ENCODE assay signal across 8 mouse cellular contexts in genomic region chr15:79109321-79109934, GRCm38 (mm10). TPM values are rescaled to one million over a fixed set of nuclear protein-coding genes. Genes with fewer than 3 reads are reported as not detected.
DNase-seq lines count a peak whose midpoint lies in the region; ATAC-seq and TF ChIP-seq lines count a peak whose summit lies in the region.

No protein-coding gene starts in this region.

- peak overlapping the region; percentile 80 for H3K4me2 ChIP-seq in lung, embryonic 16.5 days (ENCODE audit: low read depth, low read length)
- H3K4me2 ChIP-seq in stomach, embryonic 15.5 days: peak overlapping the region; percentile 95

- peak overlapping the region; percentile 94 for H3K4me3 ChIP-seq in testis, adult 2 months (ENCODE audit: control insufficient read depth, low read depth, low read length)
- peak overlapping the region; percentile 87 for H3K4me3 ChIP-seq in lung, embryonic 16.5 days (ENCODE audit: low read length)
- H3K4me3 ChIP-seq in stomach, embryonic 15.5 days (replicated peaks): peak overlapping the region; percentile 95

- H3K4me1 ChIP-seq in testis, adult 2 months (ENCODE audit: control insufficient read depth, insufficient read depth, low read length): peaks cover 22% of the 10 kb centered on the region
- H3K4me1 ChIP-seq in lung, embryonic 16.5 days (replicated peaks; ENCODE audit: control insufficient read depth, insufficient read depth, low read length): peaks cover 20% of the 10 kb centered on the region
- H3K4me1 ChIP-seq in stomach, embryonic 15.5 days: peaks cover 29% of the 10 kb centered on the region

- WGBS in lung, embryonic 16.5 days: under 1% methylated on average over 46 of the region's 46 CpGs
- under 1% methylated on average over 46 of the region's 46 CpGs for WGBS in stomach, embryonic 15.5 days

- no peak; the same call in 1 of the 2 replicates for TF ChIP-seq POLR2A in testis, adult 2 months (IDR thresholded peaks at IDR 0.05; ENCODE audit: control insufficient read depth, low read depth, low read length)

- no peaks in the 10 kb centered on the region for H3K36me3 ChIP-seq in testis, adult 2 months (ENCODE audit: control insufficient read depth, insufficient read depth, low read length)
- H3K36me3 ChIP-seq in lung, embryonic 16.5 days (ENCODE audit: control insufficient read depth, insufficient read depth, low read length): peaks cover 4% of the 10 kb centered on the region; the same call in 1 of the 2 replicates
- no peaks in the 10 kb centered on the region for H3K36me3 ChIP-seq in stomach, embryonic 15.5 days

- peak; percentile 58 for DNase-seq in cerebellum, adult 9-11 months
- DNase-seq in cerebellum, adult 9-10 months: no peak
- no peak for DNase-seq in testis, postnatal 14 days (ENCODE audit: low spot score)
- DNase-seq in heart, postnatal 4 days: peak; percentile 61
- DNase-seq in adrenal gland, postnatal 14 days: no peak

- H3K27me3 ChIP-seq in testis, adult 2 months (ENCODE audit: control insufficient read depth, insufficient read depth, low read length): no peaks in the 10 kb centered on the region
- no peaks in the 10 kb centered on the region for H3K27me3 ChIP-seq in lung, embryonic 16.5 days (ENCODE audit: control insufficient read depth, insufficient read depth, low read depth, low read length)
- no peaks in the 10 kb centered on the region for H3K27me3 ChIP-seq in stomach, embryonic 15.5 days (replicated peaks)

- no peak for TF ChIP-seq CTCF in testis, adult 2 months (IDR thresholded peaks at IDR 0.05; ENCODE audit: control insufficient read depth, insufficient read depth, insufficient replicate concordance, low read depth, low read length)

- ATAC-seq in lung, embryonic 16.5 days (ENCODE audit: low read depth): no peak; the same call in 1 of the 2 replicates
- ATAC-seq in stomach, embryonic 15.5 days (ENCODE audit: insufficient read depth, low FRiP score, low read depth): peak; percentile 51

- peak overlapping the region; percentile 91 for H3K9ac ChIP-seq in lung, embryonic 16.5 days (ENCODE audit: low read length)
- peak overlapping the region; percentile 96 for H3K9ac ChIP-seq in stomach, embryonic 15.5 days

- H3K9me3 ChIP-seq in lung, embryonic 16.5 days (ENCODE audit: control insufficient read depth, low read length): no peaks in the 10 kb centered on the region
- no peaks in the 10 kb centered on the region for H3K9me3 ChIP-seq in stomach, embryonic 15.5 days

- H3K27ac ChIP-seq in testis, adult 2 months (ENCODE audit: control insufficient read depth, insufficient read depth, low read depth, low read length): peak overlapping the region; percentile 90
- H3K27ac ChIP-seq in lung, embryonic 16.5 days (ENCODE audit: low read length): peak overlapping the region; percentile 78
- H3K27ac ChIP-seq in stomach, embryonic 15.5 days: peak overlapping the region; percentile 90

RNA-seq across cellular contexts. Expression of gene Micall1, which starts 0.7 kb away (rescaled TPM):
- 75.8 and 85.0 TPM in 2 replicates for polyA plus RNA-seq in testis, adult 2 months (2012; rRNA removed)
- 100 to 1,000 TPM in 1 of 2 experiments, 10 to 100 TPM in 1; 92.8 to 101 TPM for total RNA-seq in heart, postnatal 4 days (2021)
- polyA plus RNA-seq in lung, embryonic 16.5 days (2015; fragmentation: Nextera tagmentation; extraction: Ambion mirVana): 6.9 and 7.8 TPM in 2 replicates
- polyA plus RNA-seq in stomach, embryonic 15.5 days (2015; fragmentation: Nextera tagmentation; extraction: Ambion mirVana): 11.5 and 11.9 TPM in 2 replicates
- total RNA-seq in adrenal gland, postnatal 14 days (2021): 34.3 and 41.0 TPM in 2 replicates

RNA-seq across cellular contexts. Expression of gene Polr2f, which starts 31.4 kb away (rescaled TPM):
- 41.1 and 42.2 TPM in 2 replicates for polyA plus RNA-seq in testis, adult 2 months (2012; rRNA removed)
- total RNA-seq in heart, postnatal 4 days (2021): 100 to 1,000 TPM; 126 to 139 TPM
- 255 and 267 TPM in 2 replicates for polyA plus RNA-seq in lung, embryonic 16.5 days (2015; fragmentation: Nextera tagmentation; extraction: Ambion mirVana)
- polyA plus RNA-seq in stomach, embryonic 15.5 days (2015; fragmentation: Nextera tagmentation; extraction: Ambion mirVana): 308 and 336 TPM in 2 replicates
- 110 and 127 TPM in 2 replicates for total RNA-seq in adrenal gland, postnatal 14 days (2021)

RNA-seq across cellular contexts. Expression of gene 1700088E04Rik, which starts 31.6 kb away (rescaled TPM):
- 115 and 133 TPM in 2 replicates for polyA plus RNA-seq in testis, adult 2 months (2012; rRNA removed)
- total RNA-seq in heart, postnatal 4 days (2021): 1 to 10 TPM; 1.2 to 2.1 TPM
- 16.3 and 18.3 TPM in 2 replicates for polyA plus RNA-seq in lung, embryonic 16.5 days (2015; fragmentation: Nextera tagmentation; extraction: Ambion mirVana)
- polyA plus RNA-seq in stomach, embryonic 15.5 days (2015; fragmentation: Nextera tagmentation; extraction: Ambion mirVana): 6.7 and 6.9 TPM in 2 replicates
- 4.4 and 4.7 TPM in 2 replicates for total RNA-seq in adrenal gland, postnatal 14 days (2021)

RNA-seq across cellular contexts. Expression of gene Eif3l, which starts 34.4 kb away (rescaled TPM):
- polyA plus RNA-seq in testis, adult 2 months (2012; rRNA removed): 110 and 117 TPM in 2 replicates
- total RNA-seq in heart, postnatal 4 days (2021): 100 to 1,000 TPM; 103 to 109 TPM
- polyA plus RNA-seq in lung, embryonic 16.5 days (2015; fragmentation: Nextera tagmentation; extraction: Ambion mirVana): 196 and 209 TPM in 2 replicates
- 200 and 222 TPM in 2 replicates for polyA plus RNA-seq in stomach, embryonic 15.5 days (2015; fragmentation: Nextera tagmentation; extraction: Ambion mirVana)
- 171 and 177 TPM in 2 replicates for total RNA-seq in adrenal gland, postnatal 14 days (2021)

RNA-seq across cellular contexts. Expression of gene Ankrd54, which starts 46.7 kb away (rescaled TPM):
- polyA plus RNA-seq in testis, adult 2 months (2012; rRNA removed): 292 and 336 TPM in 2 replicates
- total RNA-seq in heart, postnatal 4 days (2021): 10 to 100 TPM; 11.8 to 12.7 TPM
- polyA plus RNA-seq in lung, embryonic 16.5 days (2015; fragmentation: Nextera tagmentation; extraction: Ambion mirVana): 52.6 and 56.7 TPM in 2 replicates
- polyA plus RNA-seq in stomach, embryonic 15.5 days (2015; fragmentation: Nextera tagmentation; extraction: Ambion mirVana): 49.7 and 51.8 TPM in 2 replicates
- total RNA-seq in adrenal gland, postnatal 14 days (2021): 23.3 and 24.1 TPM in 2 replicates

Comparison
In these comparisons a context has a peak if more than half of its experiments do, and no peak if none do; other contexts are left out.
1. DNase-seq: peak in cerebellum, adult 9-11 months (single experiment) and heart, postnatal 4 days (single experiment); none in cerebellum, adult 9-10 months (single experiment), testis, postnatal 14 days (single experiment) and adrenal gland, postnatal 14 days (single experiment).
2. Peak in every context shown above with its lines, with median percentiles within 50 percentile points of each other: H3K27ac ChIP-seq and H3K4me3 ChIP-seq.